Mouse (Mus musculus) myocyte (in vitro differentiated cells): ENCODE results near the gene Hjurp. TPM values are rescaled to one million over a fixed set of nuclear protein-coding genes. Genes with fewer than 3 reads are reported as not detected.

Source experiments
- H3K27me3 ChIP-seq: one replicate; pipeline ENCODE4 v1.6.1; 2011; ENCODE audit not compliant: control insufficient read depth, insufficient read depth, insufficient read length
- H3K36me3 ChIP-seq: one replicate; pipeline ENCODE4 v1.6.1; 2011; ENCODE audit not compliant: control insufficient read depth, insufficient read depth
- H3K4me2 ChIP-seq: one replicate; pipeline ENCODE4 v1.6.1; 2011; ENCODE audit warnings: low read depth, control low read depth
- H3K4me3 ChIP-seq: one replicate; pipeline ENCODE4 v1.5.1; 2011; ENCODE audit warnings: mild to moderate bottlenecking, control low read depth, moderate library complexity
- H3K79me2 ChIP-seq: one replicate; pipeline ENCODE4 v1.6.1; 2011; ENCODE audit not compliant: control insufficient read depth, insufficient read depth
- H3ac ChIP-seq: one replicate; pipeline ENCODE4 v1.6.1; 2011; ENCODE audit not compliant: control insufficient read depth, insufficient read length
- CEBPB ChIP-seq: IDR thresholded peaks from 2 replicates; pipeline ENCODE4 v1.6.1; 2011; ENCODE audit warnings: mild to moderate bottlenecking, moderate library complexity; ENCODE audit not compliant: poor library complexity, insufficient read depth, severe bottlenecking
- E2F4 ChIP-seq: IDR thresholded peaks from one replicate; pipeline ENCODE4 v1.6.1; 2011; ENCODE audit warnings: mild to moderate bottlenecking, control low read depth, moderate library complexity; ENCODE audit not compliant: insufficient read depth
- MAX ChIP-seq: IDR thresholded peaks from one replicate; pipeline ENCODE4 v1.6.1; 2011; ENCODE audit warnings: low read depth, mild to moderate bottlenecking, control low read depth
- MYOD1 ChIP-seq, 3 experiments: IDR thresholded peaks; one replicate each; pipeline ENCODE4 v1.6.1; 2011; ENCODE audit warnings: control low read depth in 2 of 3, low read depth in 2 of 3, mild to moderate bottlenecking in 2 of 3, moderate library complexity in 1 of 3; ENCODE audit not compliant: insufficient read length in 2 of 3, control insufficient read depth in 1 of 3
- MYOG ChIP-seq, 3 experiments: IDR thresholded peaks; one replicate each; pipeline ENCODE4 v1.6.1; 2011; ENCODE audit warnings: control low read depth in 2 of 3, low read depth in 2 of 3, mild to moderate bottlenecking in 2 of 3; ENCODE audit not compliant: insufficient read length in 2 of 3, control insufficient read depth in 1 of 3, insufficient read depth in 1 of 3
- POLR2A ChIP-seq: IDR thresholded peaks from one replicate; pipeline ENCODE4 v1.6.1; 2011; ENCODE audit warnings: low read depth, mild to moderate bottlenecking, control low read depth, moderate library complexity; ENCODE audit not compliant: insufficient read length
- POLR2AphosphoS2 ChIP-seq: IDR thresholded peaks from one replicate; pipeline ENCODE4 v1.6.1; 2011; ENCODE audit warnings: low read depth, control low read depth; ENCODE audit not compliant: insufficient read length
- REST ChIP-seq: IDR thresholded peaks from one replicate; pipeline ENCODE4 v1.6.1; 2011; ENCODE audit warnings: mild to moderate bottlenecking, control low read depth, moderate library complexity; ENCODE audit not compliant: insufficient read depth, insufficient read length
- SRF ChIP-seq: IDR thresholded peaks from one replicate; pipeline ENCODE4 v1.6.1; 2011; ENCODE audit warnings: low read depth; ENCODE audit not compliant: control insufficient read depth, insufficient read length
- TCF12 ChIP-seq: IDR thresholded peaks from one replicate; pipeline ENCODE4 v1.6.1; 2011; ENCODE audit warnings: mild to moderate bottlenecking, control low read depth; ENCODE audit not compliant: poor library complexity, insufficient read depth, severe bottlenecking
- TCF3 ChIP-seq: IDR thresholded peaks from one replicate; pipeline ENCODE4 v1.6.1; 2011; ENCODE audit warnings: low read depth, control low read depth; ENCODE audit not compliant: insufficient read length
- USF1 ChIP-seq: IDR thresholded peaks from one replicate; pipeline ENCODE4 v1.6.1; 2011; ENCODE audit warnings: low read depth, mild to moderate bottlenecking, control low read depth, moderate library complexity
- polyA plus RNA-seq: library from polyadenylated mRNA; unstranded; fragments of >200 nt; fragmentation: generic; extraction: Trizol; gene quantifications from one replicate; pipeline ENCODE4 v1.2.1, GENCODE M21; 2012; ENCODE audit warnings: missing spikeins

Gene Hjurp
- polyA plus RNA-seq, 1 experiment, result 37.7 TPM

DNA sequence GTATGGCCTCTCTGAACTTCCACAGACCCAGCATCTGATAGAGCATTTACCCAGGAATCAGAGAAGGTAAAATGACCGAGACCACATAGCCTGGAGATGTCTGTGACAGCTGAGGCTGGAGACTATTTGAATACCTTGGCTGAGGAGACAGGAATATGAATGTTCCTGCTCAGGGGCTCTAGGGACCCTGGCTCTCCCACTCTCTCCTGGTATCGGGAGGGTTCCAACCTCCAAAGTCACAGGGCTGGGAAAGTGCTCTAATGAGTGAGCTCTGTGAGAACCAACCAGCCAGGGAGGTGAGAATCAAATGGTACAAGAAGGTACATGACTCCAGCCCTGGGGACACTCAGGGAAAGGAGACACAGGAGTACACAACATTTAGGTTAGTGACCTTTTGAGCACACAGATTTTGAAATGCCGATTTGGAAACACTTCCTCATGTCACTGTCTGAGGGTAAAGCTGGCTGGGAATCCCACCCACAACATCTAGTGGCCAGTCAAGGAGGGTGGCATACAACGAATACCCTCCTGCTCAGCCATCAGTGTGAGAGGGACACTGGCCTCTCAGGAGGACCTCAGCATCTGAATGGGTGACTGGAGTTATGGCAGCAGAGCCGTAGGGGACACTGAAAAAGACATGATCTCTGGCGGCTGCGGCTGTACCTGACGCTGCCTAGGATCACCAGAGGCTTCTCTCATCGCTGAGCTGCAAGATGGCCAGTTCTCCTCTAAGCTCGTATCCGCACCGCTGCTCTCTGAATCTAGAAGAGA is 7.7 kb downstream of the Hjurp start:
- Histone ChIP-seq H3K4me3 (no peak overlapping the region), H3K27me3 (no peaks in the 10 kb centered on the region), H3K79me2 (peaks cover 14% of the 10 kb centered on the region), H3K36me3 (peaks cover 70% of the 10 kb centered on the region), H3ac (no peak overlapping the region), H3K4me2 (no peak overlapping the region)
- TF ChIP-seq MAX (no peak), USF1 (no peak), MYOG (IDR thresholded peaks at IDR 0.05; ENCODE audit: control insufficient read depth in 1 of 3, insufficient read depth in 1 of 3, insufficient read length in 2 of 3, low read depth in 2 of 3) (no peak), TCF3 (no peak), MYOD1 (IDR thresholded peaks at IDR 0.05; ENCODE audit: control insufficient read depth in 1 of 3, insufficient read length in 2 of 3, low read depth in 2 of 3) (no peak), POLR2AphosphoS2 (no peak), SRF (no peak), POLR2A (no peak), E2F4 (no peak), REST (no peak), CEBPB (no peak), TCF12 (no peak)

DNA sequence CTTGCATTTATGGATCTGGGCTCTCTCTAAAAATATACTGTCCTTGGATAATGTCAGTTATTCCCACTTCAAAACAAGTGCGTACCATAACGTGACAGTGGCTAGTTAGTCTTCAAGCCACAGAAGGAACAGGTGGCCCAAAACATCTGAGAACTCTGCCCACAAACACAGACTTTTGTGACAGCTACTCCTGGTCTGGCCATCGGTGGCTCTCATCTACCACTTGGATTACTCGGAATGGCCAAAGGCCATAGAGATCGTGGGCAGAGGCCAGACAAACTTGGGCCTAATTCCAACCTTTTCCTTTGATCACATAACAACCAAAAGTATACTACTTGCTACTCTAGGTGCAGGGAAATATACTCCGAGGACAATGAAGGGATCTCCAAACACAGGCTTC is 9.4 kb downstream of the Hjurp start:
- TF ChIP-seq CEBPB (no peak), MYOG (IDR thresholded peaks at IDR 0.05; ENCODE audit: control insufficient read depth in 1 of 3, insufficient read depth in 1 of 3, insufficient read length in 2 of 3, low read depth in 2 of 3) (peak in 1 of 3 experiments; percentile 76), MYOD1 (IDR thresholded peaks at IDR 0.05; ENCODE audit: control insufficient read depth in 1 of 3, insufficient read length in 2 of 3, low read depth in 2 of 3) (peak in 1 of 3 experiments; percentile 39), TCF12 (peak; percentile 86)
- Histone ChIP-seq H3K4me2 (no peak overlapping the region), H3ac (no peak overlapping the region), H3K36me3 (peaks cover 70% of the 10 kb centered on the region), H3K27me3 (no peaks in the 10 kb centered on the region), H3K79me2 (no peaks in the 10 kb centered on the region), H3K4me3 (no peak overlapping the region)

DNA sequence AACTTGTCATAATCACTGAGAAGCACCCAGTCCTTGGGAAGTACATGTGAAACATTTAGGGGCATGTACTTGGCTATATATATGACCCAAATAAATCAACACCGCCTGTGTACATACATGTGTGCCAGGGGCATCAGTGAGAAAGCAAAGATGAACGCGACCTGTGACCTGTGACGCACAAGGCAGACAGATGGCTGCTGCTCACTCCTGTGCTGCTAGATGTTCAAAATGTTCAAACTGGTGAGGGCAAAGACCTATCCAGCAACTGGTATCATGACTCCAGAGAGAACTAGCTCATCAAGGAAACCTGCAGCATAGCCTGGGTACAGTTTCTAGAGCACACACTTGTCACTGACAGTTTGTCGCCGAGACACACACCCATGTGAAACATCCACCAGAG is 9.9 kb downstream of the Hjurp start:
- Histone ChIP-seq H3K27me3 (no peaks in the 10 kb centered on the region), H3K4me3 (no peak overlapping the region), H3K4me2 (peak overlapping the region; percentile 19), H3K79me2 (no peaks in the 10 kb centered on the region), H3K36me3 (peaks cover 75% of the 10 kb centered on the region), H3ac (no peak overlapping the region)
- TF ChIP-seq REST, result no peak
- TF ChIP-seq CEBPB, result no peak
- no peak for TF ChIP-seq TCF12
- TF ChIP-seq TCF3, result no peak
- TF ChIP-seq SRF, result no peak
- TF ChIP-seq E2F4, result no peak
- TF ChIP-seq POLR2AphosphoS2, result no peak
- TF ChIP-seq MAX, result no peak

DNA sequence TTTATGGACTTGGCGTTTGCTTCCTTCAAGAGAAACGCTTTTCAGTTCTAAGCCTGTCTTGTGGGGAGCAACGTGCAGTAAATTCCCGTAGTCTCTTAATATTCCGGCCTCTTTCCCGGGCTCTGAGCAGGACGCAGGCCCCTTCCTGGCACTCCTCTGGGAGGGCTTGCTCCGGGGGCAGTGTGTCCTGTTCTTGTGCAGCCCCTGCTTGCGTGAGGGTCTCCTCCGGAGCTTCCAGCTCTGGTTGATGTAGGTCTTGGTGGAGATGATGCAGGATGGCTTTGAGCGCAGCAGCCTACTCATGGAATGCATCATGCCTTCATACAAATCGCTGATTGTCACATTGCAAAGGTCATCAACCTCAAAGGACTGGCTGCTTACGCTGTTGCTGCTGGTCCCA is 11.3 kb downstream of the Hjurp start:
- Histone ChIP-seq H3K27me3 (no peaks in the 10 kb centered on the region), H3K4me2 (no peak overlapping the region), H3ac (no peak overlapping the region), H3K4me3 (no peak overlapping the region), H3K36me3 (peaks cover 66% of the 10 kb centered on the region), H3K79me2 (no peaks in the 10 kb centered on the region)
- no peak for TF ChIP-seq USF1
- TF ChIP-seq MYOG (IDR thresholded peaks at IDR 0.05; ENCODE audit: control insufficient read depth in 1 of 3, insufficient read depth in 1 of 3, insufficient read length in 2 of 3, low read depth in 2 of 3), result no peak
- TF ChIP-seq CEBPB, result no peak
- TF ChIP-seq POLR2AphosphoS2, result no peak

DNA sequence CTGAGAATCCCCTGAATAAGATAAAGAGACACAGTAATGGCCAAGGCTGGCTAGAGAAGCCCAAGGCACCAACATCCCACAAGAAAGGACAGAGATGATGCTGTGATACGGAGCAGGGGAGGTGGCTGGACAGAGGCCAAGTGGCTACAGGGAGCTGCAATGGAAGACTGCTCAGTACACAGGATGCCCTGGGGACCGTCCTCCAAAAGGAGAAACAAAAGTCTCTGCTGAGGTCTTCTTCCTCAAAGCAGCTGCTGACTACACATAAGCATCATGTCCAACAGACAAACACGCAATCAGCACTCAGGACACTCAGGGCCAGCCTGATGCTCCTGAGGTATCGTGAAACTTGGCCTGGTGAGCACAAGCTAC is 12.6 kb downstream of the Hjurp start:
- H3K79me2 ChIP-seq, result no peaks in the 10 kb centered on the region
- no peak overlapping the region for H3ac ChIP-seq
- no peak overlapping the region for H3K4me2 ChIP-seq
- TF ChIP-seq REST (no peak), MYOG (IDR thresholded peaks at IDR 0.05; ENCODE audit: control insufficient read depth in 1 of 3, insufficient read depth in 1 of 3, insufficient read length in 2 of 3, low read depth in 2 of 3) (no peak), POLR2A (no peak), SRF (no peak), USF1 (no peak), TCF3 (no peak), E2F4 (no peak), CEBPB (no peak), MAX (no peak), MYOD1 (IDR thresholded peaks at IDR 0.05; ENCODE audit: control insufficient read depth in 1 of 3, insufficient read length in 2 of 3, low read depth in 2 of 3) (no peak), POLR2AphosphoS2 (no peak), TCF12 (no peak)
- H3K36me3 ChIP-seq, result peaks cover 65% of the 10 kb centered on the region
- no peak overlapping the region for H3K4me3 ChIP-seq
- no peaks in the 10 kb centered on the region for H3K27me3 ChIP-seq
